Mouse (Mus musculus) megakaryocyte progenitor cell, adult 5-6 weeks (primary cell): ENCODE measurements around the gene Tmem132e. TPM values are rescaled to one million over a fixed set of nuclear protein-coding genes. Genes with fewer than 3 reads are reported as not detected.

Experiments
- ATAC-seq: replicated peaks from 2 replicates; pipeline ENCODE4 v1.8.0; 2016; ENCODE audit warnings: mild to moderate bottlenecking, moderate TSS enrichment, inconsistent platforms; ENCODE audit not compliant: poor library complexity
- total RNA-seq, 2 experiments: library from RNA; stranded (forward) in 1 of 2; stranded (reverse) in 1 of 2; fragments of 157-497, 149-512 nt in 1 of 2; fragments of 200-1000 nt in 1 of 2; gene quantifications; 2 replicates each; pipeline versions ENCODE4 v1.2.3 to v1.2.4; 2015 to 2017

The Tmem132e gene
- total RNA-seq, 2 experiments from 2014 or later = not detected

GRCm38 (mm10) chr11:82428801-82429200 lies 40.1 kb downstream of the Tmem132e start:
- ATAC-seq = no peak

GRCm38 (mm10) chr11:82434091-82434831 lies 45.6 kb downstream of the Tmem132e start:
- ATAC-seq = no peak

- no peak for ATAC-seq
Observed at GRCm38 (mm10) chr11:82434832-82435182, 46.1 kb downstream of the Tmem132e start.

GRCm38 (mm10) chr11:82448485-82448884 lies 59.8 kb downstream of the Tmem132e start:
- no peak for ATAC-seq

- ATAC-seq = no peak
Observed at GRCm38 (mm10) chr11:82452516-82452915, 63.8 kb downstream of the Tmem132e start.

GRCm38 (mm10) chr11:82453230-82453629 lies 64.5 kb downstream of the Tmem132e start:
- no peak for ATAC-seq

GRCm38 (mm10) chr11:82461326-82461725 lies 72.6 kb downstream of the Tmem132e start:
- ATAC-seq = no peak

GRCm38 (mm10) chr11:82465536-82465935 lies 76.8 kb downstream of the Tmem132e start:
- ATAC-seq = no peak

GRCm38 (mm10) chr11:82467218-82467617 lies 78.5 kb downstream of the Tmem132e start:
- ATAC-seq = no peak

- ATAC-seq = no peak
Observed at GRCm38 (mm10) chr11:82471076-82471475, 82.4 kb downstream of the Tmem132e start.

- ATAC-seq = no peak
Observed at GRCm38 (mm10) chr11:82473137-82473621, 84.5 kb downstream of the Tmem132e start.

GRCm38 (mm10) chr11:82476092-82476491 lies 87.4 kb downstream of the Tmem132e start:
- ATAC-seq = no peak

GRCm38 (mm10) chr11:82477412-82477811 lies 88.7 kb downstream of the Tmem132e start:
- ATAC-seq = no peak

- no peak for ATAC-seq
Observed at GRCm38 (mm10) chr11:82480941-82481340, 92.2 kb downstream of the Tmem132e start.

- no peak for ATAC-seq
Observed at GRCm38 (mm10) chr11:82487359-82488086, 98.8 kb downstream of the Tmem132e start.

- ATAC-seq = no peak
Observed at GRCm38 (mm10) chr11:82490896-82491295, 102.2 kb downstream of the Tmem132e start.

Other genes starting within 250 kb of the Tmem132e start
- gene Ccl1, start 83.2 kb upstream of the Tmem132e start, total RNA-seq (2015) = not detected in 2 replicates
- gene Ccl1, start 83.2 kb upstream of the Tmem132e start, total RNA-seq (2017) = not detected in 2 replicates